Mouse (Mus musculus): Measurements from ENCODE around the gene Irgq.

- TF ChIP-seq POLR2A (IDR thresholded peaks at IDR 0.05; ENCODE audit: control insufficient read depth in 1 of 2, insufficient read depth in 1 of 2, low read depth in 1 of 2, low read length in 2 of 2, poor library complexity in 1 of 2) (no peak), CTCF (IDR thresholded peaks at IDR 0.05 in 2 of 3, conservative IDR thresholded peaks at IDR 0.05 in 1 of 3; ENCODE audit: control insufficient read depth in 1 of 3, insufficient read depth in 1 of 3, low read depth in 2 of 3, low read length in 3 of 3, poor library complexity in 1 of 3, severe bottlenecking in 1 of 3) (no peak), ZC3H11A (IDR thresholded peaks at IDR 0.05; ENCODE audit: low read depth, low read length) (no peak), MAX (IDR thresholded peaks at IDR 0.05; ENCODE audit: low read length) (no peak), SIN3A (IDR thresholded peaks at IDR 0.05; ENCODE audit: low read length) (no peak), USF1 (IDR thresholded peaks at IDR 0.05; ENCODE audit: low read depth, low read length) (no peak), TAL1 (IDR thresholded peaks at IDR 0.05; ENCODE audit: low read length) (no peak), UBTF (IDR thresholded peaks at IDR 0.05; ENCODE audit: borderline replicate concordance, insufficient read depth, low read depth, low read length) (no peak), MEF2A (IDR thresholded peaks at IDR 0.05; ENCODE audit: extremely low read depth, insufficient replicate concordance, low read depth, low read length, poor library complexity, severe bottlenecking) (no peak), GABPA (IDR thresholded peaks at IDR 0.05; ENCODE audit: low read depth, low read length) (no peak), EP300 (IDR thresholded peaks at IDR 0.05; ENCODE audit: low read depth in 1 of 2, low read length in 2 of 2) (no peak), TBP (IDR thresholded peaks at IDR 0.05; ENCODE audit: low read depth, low read length) (no peak), POLR2AphosphoS2 (IDR thresholded peaks at IDR 0.05; ENCODE audit: low read length) (no peak)
Observed at GRCm38 (mm10) chr7:24504004-24504403, 26.5 kb upstream of the Irgq start.

All from MEL (cell line).